In the genomic region with DNA sequence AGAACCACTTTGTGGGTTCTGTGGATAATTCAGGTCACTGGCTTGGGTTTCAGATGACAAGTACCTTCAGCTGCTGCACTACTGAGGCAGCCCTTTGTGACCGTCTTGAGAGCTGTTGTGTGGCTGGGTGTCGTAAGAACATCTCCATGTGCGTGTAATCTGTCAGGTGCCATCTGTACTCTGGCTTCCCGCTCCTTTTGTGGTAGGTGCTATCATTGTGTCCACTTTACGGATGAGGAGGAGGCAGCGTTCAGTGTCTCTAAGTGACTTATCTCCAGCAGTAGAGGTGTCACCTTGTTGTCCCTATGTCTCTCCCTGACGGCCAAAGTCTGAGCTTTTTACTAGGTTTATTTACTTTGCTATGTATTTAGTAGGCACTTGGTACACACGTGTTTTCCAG, we compare ENCODE assay signal across 33 mouse cellular contexts. TPM values are rescaled to one million over a fixed set of nuclear protein-coding genes. Genes with fewer than 3 reads are reported as not detected.
DNase-seq lines count a peak whose midpoint lies in the region; ATAC-seq and TF ChIP-seq lines count a peak whose summit lies in the region.
"Had no signal": no experiment of that assay in that cellular context is flagged by ENCODE, and none has a peak within 500 bp of the region (broad histone marks: within the 10 kb centered on the region; RNA-seq: fewer than 3 reads in every experiment).

No protein-coding gene starts in this region.

- H3K36me3 ChIP-seq in liver, adult 2 months (ENCODE audit: control insufficient read depth, insufficient read depth, low read length) = no peaks in the 10 kb centered on the region
- peaks cover 7% of the 10 kb centered on the region; the same call in 1 of the 2 replicates for H3K36me3 ChIP-seq in liver, embryonic 12.5 days
- H3K36me3 ChIP-seq in stomach, postnatal 0 days (ENCODE audit: control insufficient read depth, insufficient read depth, low read length) = no peaks in the 10 kb centered on the region
- H3K36me3 ChIP-seq: embryonic facial prominence, embryonic 13.5 days; limb, embryonic 12.5 days; midbrain, embryonic 10.5 days; neural tube, embryonic 15.5 days had no signal

- no peak overlapping the region for H3K4me3 ChIP-seq in liver, adult 2 months (ENCODE audit: insufficient read depth, low read depth, low read length)
- H3K4me3 ChIP-seq in liver, embryonic 12.5 days = no peak overlapping the region
- no peak overlapping the region for H3K4me3 ChIP-seq in stomach, postnatal 0 days (ENCODE audit: low read depth, low read length)
- H3K4me3 ChIP-seq: embryonic facial prominence, embryonic 13.5 days; limb, embryonic 12.5 days; midbrain, embryonic 10.5 days; neural tube, embryonic 15.5 days had no signal

- H3K4me2 ChIP-seq in liver, embryonic 12.5 days = peak overlapping the region; percentile 31
- no peak overlapping the region for H3K4me2 ChIP-seq in stomach, postnatal 0 days (replicated peaks; ENCODE audit: low read depth)
- H3K4me2 ChIP-seq: embryonic facial prominence, embryonic 13.5 days; limb, embryonic 12.5 days; lung, embryonic 14.5 days; neural tube, embryonic 15.5 days had no signal

- no peak for TF ChIP-seq CTCF in liver, adult 2 months (IDR thresholded peaks at IDR 0.05; ENCODE audit: low read depth, low read length)
- no peak for TF ChIP-seq CTCF in stomach, postnatal 0 days (IDR thresholded peaks at IDR 0.05; ENCODE audit: low read depth)

- DNase-seq in liver, adult 2 months (ENCODE audit: extremely low read depth, low read depth, low spot score) = peak; percentile 90
- no peak for DNase-seq in liver
- no peak for DNase-seq in adrenal gland, adult 2 months
- no peak for DNase-seq in stomach, postnatal 0 days (ENCODE audit: low spot score)
- DNase-seq in thymus, postnatal 14 days = no peak
- DNase-seq: B cell, adult 2 months; cerebellum, adult 18-20 months; cerebellum, postnatal 25 days; embryo, embryonic 11 days; kidney, adult 8-10 months; kidney, postnatal 14 days; lung, embryonic 14.5 days had no signal

- TF ChIP-seq POLR2A in liver, adult 2 months (IDR thresholded peaks at IDR 0.05; ENCODE audit: extremely low read depth, insufficient read depth, low read length) = no peak

- peaks cover 34% of the 10 kb centered on the region for H3K4me1 ChIP-seq in liver, adult 2 months (ENCODE audit: control insufficient read depth, insufficient read depth, low read length)
- peaks cover 91% of the 10 kb centered on the region for H3K4me1 ChIP-seq in liver, embryonic 12.5 days
- peaks cover 2% of the 10 kb centered on the region; the same call in 1 of the 2 replicates for H3K4me1 ChIP-seq in stomach, postnatal 0 days (replicated peaks; ENCODE audit: control insufficient read depth, insufficient read depth)

- no peaks in the 10 kb centered on the region for H3K27me3 ChIP-seq in liver, adult 2 months (ENCODE audit: control insufficient read depth, insufficient read depth, low read length)
- no peaks in the 10 kb centered on the region for H3K27me3 ChIP-seq in liver, embryonic 12.5 days (replicated peaks)
- H3K27me3 ChIP-seq in stomach, postnatal 0 days (ENCODE audit: control insufficient read depth, insufficient read depth, low read length) = no peaks in the 10 kb centered on the region
- H3K27me3 ChIP-seq: CH12.LX; limb, embryonic 12.5 days; neural tube, embryonic 15.5 days; Patski had no signal

- H3K79me2 ChIP-seq in liver, adult 2 months (ENCODE audit: control insufficient read depth, insufficient read depth, low read length) = peaks cover 24% of the 10 kb centered on the region; the same call in 1 of the 2 replicates

- TF ChIP-seq EP300 in stomach, postnatal 0 days (optimal IDR thresholded peaks at IDR 0.05) = no peak

- no peaks in the 10 kb centered on the region for H3K9me3 ChIP-seq in liver, embryonic 12.5 days (replicated peaks)
- H3K9me3 ChIP-seq in stomach, postnatal 0 days (ENCODE audit: control insufficient read depth, low read length) = no peaks in the 10 kb centered on the region
- H3K9me3 ChIP-seq: embryonic facial prominence, embryonic 13.5 days; G1E; limb, embryonic 12.5 days; midbrain, embryonic 10.5 days; neural tube, embryonic 15.5 days had no signal

- peak overlapping the region; percentile 98 for H3K27ac ChIP-seq in liver, adult 2 months (replicated peaks; ENCODE audit: insufficient read depth, low read depth, low read length)
- H3K27ac ChIP-seq in liver, embryonic 12.5 days = peak overlapping the region; percentile 74
- no peak overlapping the region for H3K27ac ChIP-seq in stomach, postnatal 0 days (replicated peaks)
- H3K27ac ChIP-seq: embryonic facial prominence, embryonic 13.5 days; limb, embryonic 12.5 days; midbrain, embryonic 10.5 days; neural tube, embryonic 15.5 days had no signal

- peak overlapping the region; percentile 57 for H3K9ac ChIP-seq in liver, adult 2 months (ENCODE audit: low read depth, low read length)
- peak overlapping the region; percentile 25; the same call in 1 of the 2 replicates for H3K9ac ChIP-seq in liver, embryonic 12.5 days
- H3K9ac ChIP-seq in stomach, postnatal 0 days (ENCODE audit: low read length) = no peak overlapping the region
- H3K9ac ChIP-seq: embryonic facial prominence, embryonic 13.5 days; limb, embryonic 12.5 days; lung, embryonic 14.5 days; neural tube, embryonic 15.5 days had no signal

- WGBS in liver, adult 2 months = 21% methylated on average over 8 of the region's 8 CpGs
- WGBS in liver, embryonic 12.5 days (ENCODE audit: insufficient replicate concordance) = 15% methylated on average over 8 of the region's 8 CpGs
- 68% methylated on average over 8 of the region's 8 CpGs for WGBS in stomach, postnatal 0 days

- 0 out of 2 replicates have a peak, but pooled peaks have one; percentile 9 for ATAC-seq in erythroblast, adult 5-6 weeks (replicated peaks; ENCODE audit: low FRiP score, poor library complexity, severe bottlenecking)
- no peak for ATAC-seq in liver, embryonic 12.5 days
- peak; percentile 55 for ATAC-seq in megakaryocyte progenitor cell, adult 5-6 weeks (replicated peaks; ENCODE audit: poor library complexity)
- ATAC-seq in stomach, postnatal 0 days (ENCODE audit: low FRiP score, low TSS enrichment) = no peak
- ATAC-seq: forebrain, embryonic 14.5 days; Patski had no signal

RNA-seq across cellular contexts. Expression of gene Myo18a, which starts 7.3 kb away (rescaled TPM):
- total RNA-seq in liver, adult 2 months (2014; rRNA removed) = 28.6 and 33.7 TPM in 2 replicates
- polyA plus RNA-seq in liver, adult 2 months (2012; rRNA removed) = 33.8 and 42.0 TPM in 2 replicates
- 17.5 and 18.6 TPM in 2 replicates for total RNA-seq in erythroblast, adult 5-6 weeks (2015; ENCODE audit: low replicate concordance)
- 14.6 and 22.2 TPM in 2 replicates for total RNA-seq in erythroblast, adult 5-6 weeks (2017; ENCODE audit: low replicate concordance)
- 28.8 and 30.3 TPM in 2 replicates for polyA plus RNA-seq in liver, embryonic 12.5 days (2016; fragmentation: Nextera tagmentation; extraction: Ambion mirVana)
- total RNA-seq in megakaryocyte progenitor cell, adult 5-6 weeks (2015) = 23.1 and 25.1 TPM in 2 replicates
- 71.4 and 99.8 TPM in 2 replicates for total RNA-seq in megakaryocyte progenitor cell, adult 5-6 weeks (2017)
- total RNA-seq in adrenal gland, adult 2 months (2021) = 10 to 100 TPM; 50.4 to 75.6 TPM
- 66.5 and 70.4 TPM in 2 replicates for polyA plus RNA-seq in adrenal gland, adult 2 months (2012; rRNA removed)
- 34.3 and 38.7 TPM in 2 replicates for polyA plus RNA-seq in stomach, postnatal 0 days (2015; fragmentation: Nextera tagmentation; extraction: Ambion mirVana)

RNA-seq across cellular contexts. Expression of gene Gm10277, which starts 17.2 kb away (rescaled TPM):
- not detected in 2 replicates for total RNA-seq in liver, adult 2 months (2014; rRNA removed)
- not detected in 2 replicates for polyA plus RNA-seq in liver, adult 2 months (2012; rRNA removed)
- total RNA-seq in erythroblast, adult 5-6 weeks (2015; ENCODE audit: low replicate concordance) = not detected in 2 replicates
- not detected in 2 replicates for total RNA-seq in erythroblast, adult 5-6 weeks (2017; ENCODE audit: low replicate concordance)
- polyA plus RNA-seq in liver, embryonic 12.5 days (2016; fragmentation: Nextera tagmentation; extraction: Ambion mirVana) = 1.2 and 1.6 TPM in 2 replicates
- not detected in 2 replicates for total RNA-seq in megakaryocyte progenitor cell, adult 5-6 weeks (2015)
- total RNA-seq in megakaryocyte progenitor cell, adult 5-6 weeks (2017) = not detected in 2 replicates
- not detected for total RNA-seq in adrenal gland, adult 2 months (2021)
- not detected in 2 replicates for polyA plus RNA-seq in adrenal gland, adult 2 months (2012; rRNA removed)
- 0.40 TPM in 2 replicates for polyA plus RNA-seq in stomach, postnatal 0 days (2015; fragmentation: Nextera tagmentation; extraction: Ambion mirVana)
- total RNA-seq: adrenal gland, adult 18-20 months; CH12.LX; gastrocnemius, adult 8-10 months; hematopoietic stem cell, adult 5-6 weeks; layer of hippocampus, adult 18-20 months; layer of hippocampus, postnatal 25 days; left cerebral cortex, postnatal 10 days had no signal
- polyA plus RNA-seq: frontal cortex, adult 2 months; G1E had no signal

RNA-seq across cellular contexts. Expression of gene Cryba1, which starts 45.3 kb away (rescaled TPM):
- total RNA-seq in liver, adult 2 months (2014; rRNA removed) = not detected in 2 replicates
- not detected in 2 replicates for polyA plus RNA-seq in liver, adult 2 months (2012; rRNA removed)
- not detected in 2 replicates for total RNA-seq in erythroblast, adult 5-6 weeks (2015; ENCODE audit: low replicate concordance)
- not detected in 2 replicates for total RNA-seq in erythroblast, adult 5-6 weeks (2017; ENCODE audit: low replicate concordance)
- not detected in 2 replicates for polyA plus RNA-seq in liver, embryonic 12.5 days (2016; fragmentation: Nextera tagmentation; extraction: Ambion mirVana)
- total RNA-seq in megakaryocyte progenitor cell, adult 5-6 weeks (2015) = not detected in 2 replicates
- total RNA-seq in megakaryocyte progenitor cell, adult 5-6 weeks (2017) = not detected in 2 replicates
- not detected for total RNA-seq in adrenal gland, adult 2 months (2021)
- not detected in 2 replicates for polyA plus RNA-seq in adrenal gland, adult 2 months (2012; rRNA removed)
- not detected in 2 replicates for polyA plus RNA-seq in stomach, postnatal 0 days (2015; fragmentation: Nextera tagmentation; extraction: Ambion mirVana)
- total RNA-seq: adrenal gland, adult 18-20 months; CH12.LX; gastrocnemius, adult 8-10 months; hematopoietic stem cell, adult 5-6 weeks; layer of hippocampus, adult 18-20 months; layer of hippocampus, postnatal 25 days; left cerebral cortex, postnatal 10 days had no signal
- polyA plus RNA-seq: embryonic facial prominence, embryonic 13.5 days; G1E; gonadal fat pad, adult 2 months; heart, embryonic 16.5 days; limb, embryonic 12.5 days; lung, embryonic 14.5 days; Patski; stomach, embryonic 14.5 days had no signal

Comparison
In these comparisons a context has a peak if more than half of its experiments do, and no peak if none do; other contexts are left out.
1. ATAC-seq: peak in erythroblast, adult 5-6 weeks (single experiment) and megakaryocyte progenitor cell, adult 5-6 weeks (single experiment); none in liver, embryonic 12.5 days (single experiment) and stomach, postnatal 0 days (single experiment).